Mouse (Mus musculus) left cerebral cortex, adult 6 months (tissue): ENCODE results near the gene Gpr183. TPM values are rescaled to one million over a fixed set of nuclear protein-coding genes. Genes with fewer than 3 reads are reported as not detected.

Experiments
- long read RNA-seq, 2 experiments: library from polyadenylated mRNA; unstranded; transcript quantifications; one replicate each; pipeline ENCODE4 v2.0.0; 2019 to 2020
- polyA plus RNA-seq: library from polyadenylated mRNA; unstranded; fragments of <200 nt; fragmentation: Nextera tagmentation; gene quantifications from 2 replicates; pipeline ENCODE4 v1.2.3, GENCODE M21; 2021

Gpr183 gene
- 0.60 and 1.9 TPM in 2 replicates for polyA plus RNA-seq
- long read RNA-seq, experiment 1, partial matches to known transcripts = 0 of 4 reads
- long read RNA-seq, experiment 1, other reads (novel, unspliced or antisense) = 2 of 4 reads
- long read RNA-seq, experiment 2 = 0 reads

GRCm38 (mm10) chr14:121964990-121965389 is at the start of gene Gpr183:
Gene Gpr183 (minus strand): TSS chr14:121965195.

GRCm38 (mm10) chr14:121915621-121916020 is 49.4 kb downstream of the Gpr183 start, which contains the start of gene Gpr18:
Gene Gpr18 (minus strand): TSS chr14:121915781.

Other genes starting within 250 kb of the Gpr183 start
- gene Dock9, start 167.4 kb downstream of the Gpr183 start, polyA plus RNA-seq = 8.2 and 10.0 TPM in 2 replicates
- 37.2 and 48.2 TPM in 2 replicates for gene Ubac2, start 86.6 kb downstream of the Gpr183 start, polyA plus RNA-seq
- gene Gpr18, start 49.4 kb downstream of the Gpr183 start, polyA plus RNA-seq = not detected in 2 replicates
- gene Timm8a2, start 69.5 kb upstream of the Gpr183 start, polyA plus RNA-seq = not detected in 2 replicates
- 110 and 122 TPM in 2 replicates for gene Tm9sf2, start 141.8 kb upstream of the Gpr183 start, polyA plus RNA-seq
- 40.9 and 54.4 TPM in 2 replicates for gene Clybl, start 216.5 kb upstream of the Gpr183 start, polyA plus RNA-seq